Mouse (Mus musculus) G1E (cell line): ENCODE data around the gene Olfr1419.

ENCODE experiments used
- CTCF ChIP-seq: IDR thresholded peaks from 2 replicates; pipeline ENCODE4 v1.5.1; 2012; ENCODE audit warnings: low read depth, low read length, inconsistent platforms, mixed read lengths
- POLR2AphosphoS5 ChIP-seq: IDR thresholded peaks from 2 replicates; pipeline ENCODE4 v1.6.1; 2012; ENCODE audit warnings: low read depth, low read length, inconsistent platforms; ENCODE audit not compliant: insufficient replicate concordance
- TAL1 ChIP-seq: conservative IDR thresholded peaks from 2 replicates; pipeline ENCODE4 v1.6.1; 2012; ENCODE audit warnings: low read depth, low read length, inconsistent platforms, mixed read lengths

DNA sequence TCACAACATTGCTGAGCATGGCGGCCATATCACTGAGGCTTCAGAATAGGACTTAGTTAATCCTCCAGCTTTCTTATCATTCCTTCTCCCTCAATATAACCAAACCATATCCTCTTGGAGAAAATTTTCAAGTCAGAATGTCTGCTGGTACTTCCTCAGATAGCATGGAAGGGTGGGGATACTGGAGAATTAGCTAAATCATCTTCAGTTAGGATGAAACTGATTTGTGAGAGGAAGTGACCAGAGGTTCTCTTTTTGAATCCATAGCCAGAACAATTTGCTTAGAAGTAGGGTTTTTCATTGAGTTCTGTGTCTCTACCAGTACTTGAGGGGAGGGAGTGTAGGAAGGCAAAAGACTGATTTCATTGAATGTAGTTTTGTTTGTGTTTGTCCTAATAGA, 47.2 kb upstream of the Olfr1419 start:
- TF ChIP-seq CTCF (no peak), POLR2AphosphoS5 (no peak), TAL1 (no peak)
